Mouse (Mus musculus) lung, embryonic 14.5 days (tissue): ENCODE data around the gene Slc16a13. TPM values are rescaled to one million over a fixed set of nuclear protein-coding genes. Genes with fewer than 3 reads are reported as not detected.
"Not testable (repeated sequence)": the region's sequence is repeated elsewhere in the genome, so short reads cannot be mapped to it uniquely, and the experiment has no call there.

Experiments used
- ATAC-seq: fragments of 200-750 bp; cut with Nextera tagmentation; 2 replicates; pipeline ENCODE4 v1.8.0; 2017; ENCODE audit warnings: mild to moderate bottlenecking, moderate TSS enrichment, moderate library complexity; ENCODE audit not compliant: insufficient read depth
- DNase-seq: peaks from one replicate; pipeline ENCODE4 v3.0.0-alpha.2; 2015
- H3K27ac ChIP-seq: fragments of 300-500 bp; sonication (generic); 2 replicates; pipeline ENCODE4 v1.5.1; 2014; ENCODE audit warnings: low read depth, mild to moderate bottlenecking, moderate library complexity
- H3K27me3 ChIP-seq: fragments of 300-500 bp; sonication (generic); 2 replicates; pipeline ENCODE4 v1.6.1; 2014; ENCODE audit warnings: low read length, control low read depth; ENCODE audit not compliant: insufficient read depth
- H3K36me3 ChIP-seq: fragments of 300-500 bp; sonication (generic); 2 replicates; pipeline ENCODE4 v1.6.1; 2014; ENCODE audit warnings: control low read depth; ENCODE audit not compliant: insufficient read depth
- H3K4me1 ChIP-seq: fragments of 300-500 bp; sonication (generic); 2 replicates; pipeline ENCODE4 v1.6.1; 2014; ENCODE audit warnings: antibody characterized with exemption, control low read depth; ENCODE audit not compliant: insufficient read depth
- H3K4me2 ChIP-seq: fragments of 300-500 bp; sonication (generic); 2 replicates; pipeline ENCODE4 v1.6.1; 2014; ENCODE audit warnings: mild to moderate bottlenecking
- H3K4me3 ChIP-seq: fragments of 300-500 bp; sonication (generic); 2 replicates; pipeline ENCODE4 v1.5.1; 2014; ENCODE audit warnings: low read depth, low read length
- H3K9ac ChIP-seq: fragments of 300-500 bp; sonication (generic); 2 replicates; pipeline ENCODE4 v1.6.1; 2014
- H3K9me3 ChIP-seq: fragments of 300-500 bp; sonication (generic); 2 replicates; pipeline ENCODE4 v1.6.1; 2016; ENCODE audit warnings: low read depth, low read length, control low read depth
- CTCF ChIP-seq: IDR thresholded peaks from 2 replicates; pipeline ENCODE4 v1.5.1; 2016; ENCODE audit warnings: antibody characterized with exemption, low read depth
- WGBS: fragments of 180-500 bp; shearing (Covaris S2); extraction: QIAGEN DNeasy Blood & Tissue Kit; methylation state at CpG from one replicate; pipeline ENCODE4 v1.1.7; 2014; 5-methylcytosine and 5-hydroxymethylcytosine counted together
- microRNA counts: library from miRNA; unstranded; fragments of <30 nt; microRNA quantifications from one replicate; lab custom pipeline; 2016
- microRNA-seq: library from miRNA; unstranded; fragments of <30 nt; microRNA quantifications from one replicate; pipeline ENCODE4, GENCODE M21; 2016; ENCODE audit warnings: borderline number of aligned reads
- polyA plus RNA-seq: library from polyadenylated mRNA; unstranded; fragments of >200 nt; fragmentation: Nextera tagmentation; extraction: Ambion mirVana; gene quantifications from 2 replicates; pipeline ENCODE4 v1.2.1, GENCODE M21; 2014

Slc16a13 gene
- polyA plus RNA-seq, 1 experiment from 2014 or later, result 4.4 TPM

DNA sequence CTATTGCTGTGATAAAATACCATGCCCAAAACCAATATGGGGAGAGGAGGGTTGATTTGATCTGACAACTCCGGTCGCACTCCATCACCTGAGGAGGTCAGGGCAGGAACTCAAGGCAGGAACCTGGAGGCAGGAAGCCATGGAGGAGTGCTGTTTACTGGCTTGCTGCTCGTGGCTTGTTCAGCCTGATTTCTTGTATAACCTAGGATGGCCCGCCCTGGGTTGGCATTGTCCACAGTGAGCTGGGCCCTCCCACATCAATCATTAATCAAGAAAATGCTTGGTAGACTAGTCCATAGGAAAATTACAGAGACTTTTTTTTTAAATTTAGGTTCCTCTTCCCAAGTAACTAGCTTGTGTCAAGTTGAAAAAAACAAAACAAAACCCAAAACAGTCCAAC, 46.4 kb downstream of the Slc16a13 start:
- Histone ChIP-seq H3K4me1 (no peaks in the 10 kb centered on the region), H3K4me3 (no peak overlapping the region), H3K4me2 (no peak overlapping the region), H3K9me3 (no peaks in the 10 kb centered on the region), H3K9ac (no peak overlapping the region), H3K27ac (no peak overlapping the region), H3K36me3 (no peaks in the 10 kb centered on the region), H3K27me3 (no peaks in the 10 kb centered on the region)
- no peak for TF ChIP-seq CTCF
- DNase-seq (no peak), ATAC-seq (no peak)
- 77% methylated on average over 4 of the region's 4 CpGs for WGBS

GRCm38 (mm10) chr11:70172298-70172697, 48.6 kb downstream of the Slc16a13 start:
- DNase-seq (peak; percentile 14), ATAC-seq (no peak)
- H3K27ac ChIP-seq, result no peak overlapping the region
- no peaks in the 10 kb centered on the region for H3K9me3 ChIP-seq
- no peak overlapping the region for H3K4me3 ChIP-seq
- peak; percentile 34; the same call in 1 of the 2 replicates for TF ChIP-seq CTCF
- no peak overlapping the region for H3K9ac ChIP-seq
- H3K36me3 ChIP-seq, result no peaks in the 10 kb centered on the region
- WGBS, result 61% methylated on average over 5 of the region's 5 CpGs
- no peaks in the 10 kb centered on the region for H3K4me1 ChIP-seq
- H3K27me3 ChIP-seq, result no peaks in the 10 kb centered on the region
- H3K4me2 ChIP-seq, result no peak overlapping the region

- Histone ChIP-seq H3K9ac (no peak overlapping the region), H3K4me1 (no peaks in the 10 kb centered on the region), H3K27me3 (no peaks in the 10 kb centered on the region), H3K4me2 (no peak overlapping the region), H3K4me3 (no peak overlapping the region), H3K36me3 (no peaks in the 10 kb centered on the region), H3K27ac (no peak overlapping the region), H3K9me3 (no peaks in the 10 kb centered on the region)
- peak; percentile 44 for DNase-seq
- peak; percentile 57 for TF ChIP-seq CTCF
- 36% methylated on average over 3 of the region's 3 CpGs for WGBS
- ATAC-seq, result no peak
Measured at GRCm38 (mm10) chr11:70171847-70172246, 49.0 kb downstream of the Slc16a13 start.

- no peaks in the 10 kb centered on the region for H3K36me3 ChIP-seq
- 68% methylated on average over 7 of the region's 7 CpGs for WGBS
- H3K4me3 ChIP-seq, result no peak overlapping the region
- ATAC-seq (no peak), DNase-seq (no peak)
- H3K9me3 ChIP-seq, result no peaks in the 10 kb centered on the region
- TF ChIP-seq CTCF, result no peak
- no peaks in the 10 kb centered on the region for H3K27me3 ChIP-seq
- no peaks in the 10 kb centered on the region for H3K4me1 ChIP-seq
- H3K4me2 ChIP-seq, result no peak overlapping the region
- no peak overlapping the region for H3K9ac ChIP-seq
- H3K27ac ChIP-seq, result no peak overlapping the region
Measured at GRCm38 (mm10) chr11:70171181-70171580, 49.7 kb downstream of the Slc16a13 start.

DNA sequence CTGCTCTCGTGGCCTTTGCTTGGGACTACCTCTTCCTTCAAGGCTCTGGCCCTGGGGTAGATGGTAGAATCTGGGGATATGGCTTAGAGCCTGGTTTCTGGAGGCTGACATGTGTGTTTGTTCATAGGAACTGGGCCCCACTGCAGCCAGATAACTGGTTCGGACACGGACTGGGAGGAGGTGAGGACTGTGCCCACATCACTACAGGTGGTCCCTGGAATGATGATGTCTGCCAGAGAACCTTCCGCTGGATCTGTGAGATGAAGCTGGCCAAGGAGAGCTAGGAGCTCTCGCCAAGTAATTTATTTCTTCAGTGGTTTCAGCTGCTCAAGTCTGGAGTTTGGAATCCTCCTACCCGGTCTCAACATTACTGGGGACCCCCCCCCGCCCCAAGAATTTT, 50.6 kb downstream of the Slc16a13 start:
- DNase-seq, result no peak
- no peaks in the 10 kb centered on the region for H3K27me3 ChIP-seq
- H3K4me3 ChIP-seq, result no peak overlapping the region
- 75% methylated on average over 7 of the region's 7 CpGs for WGBS
- H3K36me3 ChIP-seq, result no peaks in the 10 kb centered on the region
- H3K4me2 ChIP-seq, result no peak overlapping the region
- no peak for ATAC-seq
- no peak overlapping the region for H3K9ac ChIP-seq
- H3K4me1 ChIP-seq, result no peaks in the 10 kb centered on the region
- no peak for TF ChIP-seq CTCF
- no peak overlapping the region for H3K27ac ChIP-seq
- H3K9me3 ChIP-seq, result no peaks in the 10 kb centered on the region

DNA sequence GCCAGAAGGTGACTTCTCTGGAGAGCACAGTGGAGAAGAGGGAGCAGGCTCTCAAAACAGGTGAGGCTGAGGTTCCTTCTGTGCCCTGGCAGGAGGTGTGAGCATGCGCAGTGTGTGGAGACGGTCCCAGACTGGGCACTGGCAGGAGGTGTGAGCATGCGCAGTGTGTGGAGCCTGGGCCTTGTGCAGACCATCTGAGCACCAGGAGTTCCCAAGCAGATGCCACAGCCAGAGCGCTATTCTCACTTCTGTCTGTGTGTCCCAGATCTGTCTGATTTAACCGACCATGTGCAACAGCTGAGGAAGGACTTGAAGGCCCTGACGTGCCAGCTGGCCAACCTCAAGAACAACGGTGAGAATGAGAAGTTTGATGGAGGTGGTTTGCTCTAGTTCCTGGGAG, 51.4 kb downstream of the Slc16a13 start:
- DNase-seq, H3K4me2 ChIP-seq, H3K36me3 ChIP-seq, ATAC-seq, H3K27me3 ChIP-seq, H3K9me3 ChIP-seq, H3K27ac ChIP-seq, H3K9ac ChIP-seq, H3K4me3 ChIP-seq, H3K4me1 ChIP-seq: not testable (repeated sequence)
- WGBS, result 84% methylated on average over 7 of the region's 7 CpGs

GRCm38 (mm10) chr11:70168136-70168535, 52.7 kb downstream of the Slc16a13 start:
- Histone ChIP-seq H3K27ac (no peak overlapping the region), H3K9me3 (no peaks in the 10 kb centered on the region), H3K4me1 (no peaks in the 10 kb centered on the region), H3K27me3 (no peaks in the 10 kb centered on the region), H3K36me3 (no peaks in the 10 kb centered on the region), H3K4me3 (no peak overlapping the region), H3K4me2 (no peak overlapping the region), H3K9ac (no peak overlapping the region)
- no peak for ATAC-seq
- 45% methylated on average over 7 of the region's 7 CpGs for WGBS
- no peak for DNase-seq
- TF ChIP-seq CTCF, result no peak

MicroRNAs within 50 kb of the gene (microRNA counts, 519-probe panel; counts per million panel counts)
- microRNA mmu-miR-195 (lab: Ali Mortazavi, UCI) (30.5 counts per million), microRNA mmu-miR-497 (lab: Ali Mortazavi, UCI) (2,529 counts per million, percentile 46 among the panel's probes with 10 or more counts)

Small RNAs within 50 kb of the gene (microRNA-seq; reads per million reads assigned to microRNA genes)
- gene Mir195a (2,384 reads per million, percentile 80 among the genes with 10 or more reads in this experiment), gene Mir497 (not detected), gene Mir497b (not detected)

Other genes with a start within 250 kb of the Slc16a13 start
- gene Ctdnep1, start 239.9 kb downstream of the Slc16a13 start, polyA plus RNA-seq, result 25.4 and 28.3 TPM in 2 replicates
- 108 and 113 TPM in 2 replicates for gene Elp5, start 238.5 kb downstream of the Slc16a13 start, polyA plus RNA-seq
- gene Gabarap, start 229.9 kb downstream of the Slc16a13 start, polyA plus RNA-seq, result 444 and 455 TPM in 2 replicates
- gene Phf23, start 225.3 kb downstream of the Slc16a13 start, polyA plus RNA-seq, result 41.1 and 42.8 TPM in 2 replicates
- gene Dvl2, start 220.5 kb downstream of the Slc16a13 start, polyA plus RNA-seq, result 36.2 and 40.8 TPM in 2 replicates
- 57.6 and 58.9 TPM in 2 replicates for gene Acadvl, start 205.7 kb downstream of the Slc16a13 start, polyA plus RNA-seq
- gene Dlg4, start 204.1 kb downstream of the Slc16a13 start, polyA plus RNA-seq, result 5.9 and 7.4 TPM in 2 replicates
- not detected in 2 replicates for gene Asgr1, start 167.0 kb downstream of the Slc16a13 start, polyA plus RNA-seq
- 0.47 and 0.78 TPM in 2 replicates for gene Asgr2, start 128.4 kb downstream of the Slc16a13 start, polyA plus RNA-seq
- 5.9 and 6.4 TPM in 2 replicates for gene Mgl2, start 90.7 kb downstream of the Slc16a13 start, polyA plus RNA-seq
- gene Clec10a, start 64.9 kb downstream of the Slc16a13 start, polyA plus RNA-seq, result 0.18 and 1.1 TPM in 2 replicates
- gene Slc16a11, start 8.3 kb downstream of the Slc16a13 start, polyA plus RNA-seq, result 0.23 and 0.63 TPM in 2 replicates
- 30.3 and 30.9 TPM in 2 replicates for gene Bcl6b, start 8.7 kb upstream of the Slc16a13 start, polyA plus RNA-seq
- 180 and 198 TPM in 2 replicates for gene 0610010K14Rik, start 16.9 kb upstream of the Slc16a13 start, polyA plus RNA-seq
- gene Gm21988, start 18.8 kb upstream of the Slc16a13 start, polyA plus RNA-seq, result 9.3 and 10.8 TPM in 2 replicates
- 135 and 140 TPM in 2 replicates for gene Rnasek, start 18.8 kb upstream of the Slc16a13 start, polyA plus RNA-seq
- 6.6 and 6.9 TPM in 2 replicates for gene Alox12, start 34.3 kb upstream of the Slc16a13 start, polyA plus RNA-seq
- gene Alox12e, start 101.6 kb upstream of the Slc16a13 start, polyA plus RNA-seq, result not detected in 2 replicates
- 0.18 and 0.50 TPM in 2 replicates for gene Alox15, start 131.0 kb upstream of the Slc16a13 start, polyA plus RNA-seq
- 44.4 and 46.5 TPM in 2 replicates for gene Pelp1, start 189.0 kb upstream of the Slc16a13 start, polyA plus RNA-seq
- 15.1 and 17.6 TPM in 2 replicates for gene Arrb2, start 211.6 kb upstream of the Slc16a13 start, polyA plus RNA-seq
- gene Med11, start 230.9 kb upstream of the Slc16a13 start, polyA plus RNA-seq, result 43.0 and 47.9 TPM in 2 replicates
- 0.28 and 0.65 TPM in 2 replicates for gene Zmynd15, start 238.4 kb upstream of the Slc16a13 start, polyA plus RNA-seq
- gene Cxcl16, start 238.9 kb upstream of the Slc16a13 start, polyA plus RNA-seq, result 4.9 and 5.8 TPM in 2 replicates